Mouse (Mus musculus) left cerebral cortex, postnatal 25 days (tissue): ENCODE data around the gene Stk40. TPM values are rescaled to one million over a fixed set of nuclear protein-coding genes. Genes with fewer than 3 reads are reported as not detected.

Experiments
- DNase-seq, 2 experiments: peaks; one replicate each; pipeline ENCODE4 v3.0.0; 2022; ENCODE audit warnings: low spot score in 2 of 2, mixed read lengths in 1 of 2
- intact Hi-C: fragments of 180-260 bp; cut with DNase I; formaldehyde crosslinking; loops from one replicate; pipeline ENCODE4 v1.15.1; 2025
- total RNA-seq, 2 experiments: library from RNA; stranded (reverse); gene quantifications; 2 replicates each; pipeline ENCODE4 v1.2.3; 2021

Gene Stk40
- total RNA-seq, 2 experiments from 2014 or later: 33.9 to 35.6 TPM

DNA sequence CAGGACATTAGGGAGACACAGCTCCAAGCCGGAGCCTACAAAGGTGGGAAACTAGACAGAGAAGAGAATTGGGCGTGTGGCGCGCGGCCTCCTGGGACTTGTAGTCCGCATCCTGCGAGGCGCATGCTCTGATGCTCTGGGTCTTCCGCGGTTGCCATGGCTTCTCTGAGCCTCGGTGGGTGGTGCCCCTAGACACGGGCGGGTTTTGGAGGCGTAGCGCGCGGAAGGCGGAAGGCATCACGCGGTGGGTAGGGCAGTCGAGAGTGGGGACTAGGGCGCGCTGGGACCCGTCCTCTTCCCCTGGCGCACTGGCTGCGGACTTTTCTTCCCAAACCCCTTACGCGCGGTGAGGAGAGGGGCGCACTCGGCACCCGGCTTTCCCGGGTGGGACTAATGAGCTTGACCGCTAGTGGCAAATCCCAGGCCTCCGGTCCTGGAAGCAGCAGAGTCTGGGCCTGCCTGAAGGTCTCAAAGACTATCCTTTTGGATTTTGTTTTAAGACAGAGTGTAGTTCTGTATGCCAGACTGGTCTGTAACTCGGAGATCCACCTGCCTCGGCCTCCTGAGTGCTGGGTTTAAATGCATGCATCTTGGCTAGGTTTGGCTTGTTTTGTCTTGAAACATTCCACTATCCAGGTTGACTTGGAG, 7.2 kb upstream of the Stk40 start, which contains the start of gene Lsm10:
Gene Lsm10, plus strand, starts transcription at position 160 of the 648 bp plus-strand sequence.
- intact Hi-C loops: no loop called here
- DNase-seq: peak; percentile 96 to 99

DNA sequence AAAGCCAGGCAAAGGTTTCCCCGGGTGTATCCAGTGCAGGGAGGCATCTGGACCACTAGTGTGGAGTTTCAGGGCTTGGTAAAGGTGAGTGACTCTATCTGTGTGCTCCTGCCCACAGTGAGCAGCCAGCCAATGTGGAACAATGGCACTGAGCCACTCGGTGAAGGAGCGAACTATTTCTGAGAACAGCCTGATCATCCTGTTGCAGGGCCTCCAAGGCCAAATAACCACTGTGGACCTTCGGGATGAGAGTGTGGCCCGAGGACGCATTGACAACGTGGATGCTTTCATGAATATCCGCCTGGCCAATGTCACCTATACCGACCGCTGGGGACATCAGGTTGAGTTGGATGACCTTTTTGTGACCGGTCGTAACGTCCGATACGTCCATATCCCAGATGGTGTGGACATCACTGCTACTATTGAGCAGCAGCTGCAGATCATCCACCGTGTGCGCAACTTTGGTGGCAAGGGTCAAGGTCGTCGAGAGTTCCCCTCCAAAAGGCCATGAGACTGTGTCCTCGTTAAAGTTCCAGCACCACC, 6.0 kb upstream of the Stk40 start:
- DNase-seq: no peak
- intact Hi-C loops: no loop called here

DNA sequence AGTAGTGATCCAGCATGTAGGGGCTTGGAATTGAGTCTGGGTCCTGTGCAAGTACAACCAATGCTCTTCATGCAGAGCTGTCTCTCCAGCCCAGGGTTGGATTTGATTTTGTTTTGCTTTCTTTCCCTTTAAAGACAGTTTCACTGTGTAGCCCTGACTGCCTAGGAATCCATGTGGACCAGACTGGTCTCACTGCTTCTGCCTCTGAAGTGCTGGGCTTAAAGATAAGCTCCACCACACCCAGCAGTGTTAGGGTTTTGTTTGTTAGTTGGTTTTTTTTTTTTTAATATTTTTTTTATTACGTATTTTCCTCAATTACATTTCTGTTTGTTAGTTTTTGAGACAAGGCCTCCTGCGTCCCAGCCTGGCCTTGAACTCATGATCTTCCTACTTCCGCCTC, 4.4 kb upstream of the Stk40 start:
- intact Hi-C loops: no loop called here
- DNase-seq: no peak

DNA sequence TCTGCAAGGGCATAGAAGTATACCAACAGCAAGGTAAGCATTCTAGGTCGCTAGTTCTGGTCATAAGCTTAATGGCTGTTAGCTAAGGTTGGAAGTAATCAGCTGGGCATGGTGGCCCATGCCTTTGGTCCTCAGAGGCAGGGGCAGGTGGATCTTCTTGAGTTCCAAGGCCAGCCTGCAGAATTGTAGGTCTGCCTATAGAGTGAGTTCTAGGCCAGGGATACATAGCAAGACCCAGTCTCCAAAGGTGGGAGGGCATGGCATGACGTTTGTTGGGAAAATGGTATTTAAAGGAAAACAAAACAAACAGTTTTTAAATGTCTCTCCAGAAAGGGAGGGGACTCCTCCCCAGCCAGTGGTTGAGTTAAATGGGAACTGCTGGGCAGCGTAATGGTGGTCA, 3.0 kb upstream of the Stk40 start:
- no peak for DNase-seq
- intact Hi-C loops: loop anchor here (5.0 kb wide), 1 partner anchor 157 kb away; the partner anchor contains the start of gene Map7d1

DNA sequence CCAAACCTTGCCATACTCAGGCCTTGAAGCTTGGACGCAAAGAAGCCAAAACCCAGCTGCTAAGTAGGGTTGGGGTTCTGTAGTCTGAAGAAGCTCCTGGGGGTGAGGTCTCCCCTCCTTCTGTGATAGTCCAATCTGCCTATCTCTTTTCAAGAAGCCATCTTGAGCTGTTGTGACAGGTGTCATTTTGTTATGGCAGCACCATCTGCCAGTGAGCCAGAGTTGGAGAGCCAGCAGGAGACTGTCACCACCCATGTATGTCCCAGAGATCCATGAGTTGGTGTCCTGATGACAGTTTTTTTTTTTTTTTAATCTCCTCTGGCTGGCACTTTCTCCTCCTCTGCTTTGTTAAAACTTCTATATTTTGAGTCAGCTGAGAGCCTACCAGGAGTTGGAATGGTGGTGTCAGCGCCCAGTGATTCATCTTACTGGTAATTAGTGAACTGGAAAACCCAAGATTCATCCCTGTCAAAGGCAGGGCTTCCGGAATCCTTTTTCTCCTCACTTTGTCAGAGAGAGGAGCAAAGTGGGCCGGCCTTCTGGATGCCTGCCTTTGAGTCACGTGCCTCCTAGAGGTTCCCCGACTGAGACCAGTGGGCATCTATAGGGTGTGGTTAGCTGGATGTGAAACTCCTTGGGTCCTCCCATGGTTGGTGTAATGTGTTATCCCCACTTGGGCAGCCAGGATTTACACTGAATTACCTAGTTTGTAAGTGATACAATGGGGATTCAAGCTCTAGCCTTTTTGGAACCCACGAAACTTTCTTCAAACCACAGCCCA, 1.5 kb upstream of the Stk40 start:
- DNase-seq: peak in 1 of 2 experiments; percentile 81
- intact Hi-C loops: loop anchor here (2.0 to 5.0 kb wide), 2 partner anchors 17 to 155 kb away; partner anchors contain the start of gene Map7d1

- intact Hi-C loops: loop anchor here (2.0 to 5.0 kb wide), 2 partner anchors 16 to 154 kb away; partner anchors contain the start of gene Map7d1
These were observed 638 bp upstream of the Stk40 start for GRCm38 (mm10) chr4:126103057-126103581.

DNA sequence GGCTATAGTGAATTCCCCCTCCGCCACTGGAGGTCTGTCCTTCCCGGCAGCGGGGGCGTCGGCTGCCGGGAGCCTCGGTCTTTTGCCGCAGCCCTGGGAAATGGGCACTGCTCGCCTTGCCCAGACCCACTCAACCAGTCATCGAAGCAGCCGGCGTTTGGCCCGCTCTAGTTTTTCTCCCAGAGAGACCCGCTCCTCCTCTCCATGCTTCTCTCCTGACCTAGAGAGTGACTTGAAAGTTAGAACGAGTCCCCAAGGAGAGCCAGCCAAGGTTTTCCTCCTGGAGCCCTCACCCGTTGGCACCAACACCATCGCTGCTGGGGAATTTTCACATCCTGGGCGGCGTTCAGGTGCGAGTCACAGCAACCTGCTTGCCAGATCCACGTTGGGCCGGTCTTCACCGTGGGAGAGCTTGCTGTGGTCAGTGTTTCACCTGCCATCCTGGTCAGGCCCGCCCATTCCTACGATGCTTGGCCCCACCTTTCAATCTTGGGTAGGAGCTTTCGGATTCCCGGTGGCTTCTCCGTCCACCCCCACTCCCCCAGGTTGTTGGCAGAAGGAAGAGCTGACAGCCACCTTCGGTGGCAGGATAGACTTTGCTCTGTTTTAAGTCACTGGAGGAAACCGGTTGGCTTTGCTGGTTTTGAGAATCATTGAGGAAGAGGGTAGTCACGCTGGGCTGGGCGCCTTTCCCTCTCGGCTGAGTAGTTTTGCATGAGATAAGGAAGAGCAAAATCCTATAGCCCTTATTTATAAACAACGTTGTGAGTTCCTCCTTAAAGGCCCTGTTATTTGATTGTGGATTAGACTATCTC, 711 bp downstream of the Stk40 start:
- intact Hi-C loops: loop anchor here (5.0 kb wide), 1 partner anchor 153 kb away; the partner anchor contains the start of gene Map7d1
- peak; percentile 28 to 49 for DNase-seq

More at GRCm38 (mm10) chr4:126103057-126103581, 638 bp upstream of the Stk40 start:
- DNase-seq: peak; percentile 79 to 94

- peak in 1 of 2 experiments; percentile 59 for DNase-seq
- intact Hi-C loops: no loop called here
These were observed 1.5 kb downstream of the Stk40 start for GRCm38 (mm10) chr4:126105131-126105783.

- no peak for DNase-seq
- intact Hi-C loops: no loop called here
These were observed 4.4 kb downstream of the Stk40 start for GRCm38 (mm10) chr4:126108061-126108740.

GRCm38 (mm10) chr4:126109613-126110373, 6.0 kb downstream of the Stk40 start:
- intact Hi-C loops: no loop called here
- peak in 1 of 2 experiments; percentile 39 for DNase-seq

DNA sequence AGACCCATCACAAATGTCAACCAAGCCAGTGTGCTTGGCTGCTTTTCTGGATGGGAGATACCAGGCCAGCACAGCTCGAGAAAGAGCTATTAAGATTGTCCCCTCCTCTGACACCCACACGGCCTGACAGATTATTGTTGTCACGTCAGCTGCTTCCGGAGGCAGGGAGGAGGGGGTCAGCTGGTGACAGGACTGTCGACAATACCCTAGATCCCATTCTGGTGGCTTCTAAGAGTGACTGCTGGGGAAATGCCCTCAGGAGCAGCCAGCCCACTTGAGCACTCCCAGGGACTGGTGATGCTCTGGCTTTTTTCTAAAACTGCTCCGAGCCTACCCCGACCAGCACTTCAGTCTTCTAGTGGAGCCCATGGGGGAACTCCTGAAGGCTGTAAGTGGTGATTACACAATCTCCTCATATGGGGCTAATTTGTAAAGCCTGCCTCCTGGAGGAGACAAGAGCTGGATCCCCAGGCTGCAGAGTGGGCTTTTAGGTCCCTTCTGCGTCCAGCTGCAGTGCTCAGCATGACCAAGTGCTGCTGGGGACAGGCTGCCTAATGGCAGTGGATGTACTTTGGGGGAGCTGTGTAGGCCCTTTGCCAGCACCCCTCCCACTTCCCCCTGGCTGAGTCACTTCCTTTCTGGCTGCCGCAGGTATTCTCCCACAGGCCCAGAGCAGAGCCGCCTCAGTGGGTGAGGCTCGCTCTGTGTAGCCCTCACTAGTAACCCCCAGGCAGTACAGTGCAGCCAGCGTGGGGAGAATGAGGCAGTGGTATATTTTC, 6.8 kb downstream of the Stk40 start:
- intact Hi-C loops: no loop called here
- peak; percentile 74 to 92 for DNase-seq

DNA sequence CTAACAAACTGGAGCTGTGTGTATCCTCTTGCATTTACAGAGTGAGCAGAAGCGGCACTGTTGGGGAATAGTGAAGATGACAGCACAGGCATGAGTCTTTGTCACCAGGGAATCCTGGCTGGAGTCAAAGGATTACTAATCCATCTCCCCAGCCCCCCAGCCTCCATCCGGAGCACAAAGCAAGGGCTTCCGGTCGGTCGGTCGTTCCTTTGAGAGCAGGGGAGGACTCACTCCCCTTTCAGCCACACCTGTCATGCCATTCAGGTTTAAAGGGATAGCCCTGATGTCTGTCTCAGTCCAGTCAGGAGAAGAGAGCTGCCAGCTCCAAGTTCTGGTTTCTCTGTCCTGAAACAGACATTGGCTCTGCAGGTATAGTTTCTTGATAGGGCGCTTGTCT, 7.4 kb downstream of the Stk40 start:
- no peak for DNase-seq
- intact Hi-C loops: no loop called here

GRCm38 (mm10) chr4:126113243-126113642, 9.5 kb downstream of the Stk40 start:
- intact Hi-C loops: no loop called here
- DNase-seq: no peak

- DNase-seq: peak in 1 of 2 experiments; percentile 38
- intact Hi-C loops: loop anchor here (1.0 kb wide), 1 partner anchor 28 kb away; no protein-coding TSS in a partner anchor
These were observed 10.2 kb downstream of the Stk40 start for GRCm38 (mm10) chr4:126113943-126114342.

- intact Hi-C loops: no loop called here
- DNase-seq: no peak
These were observed 11.7 kb downstream of the Stk40 start for GRCm38 (mm10) chr4:126115411-126115810.

GRCm38 (mm10) chr4:126115871-126116521, 12.2 kb downstream of the Stk40 start:
- intact Hi-C loops: no loop called here
- DNase-seq: no peak
